Mouse (Mus musculus) adipose tissue, adult 10 weeks (tissue): ENCODE measurements around the gene Ndufs8. TPM values are rescaled to one million over a fixed set of nuclear protein-coding genes. Genes with fewer than 3 reads are reported as not detected.

Experiments
- polyA plus RNA-seq: library from polyadenylated mRNA; stranded (reverse); fragments of 350-450 nt; fragmentation: Illumina TruSeq; extraction: RNeasy Lipid Tissue Mini Kit (QIAGEN cat#74804); gene quantifications from one replicate; pipeline ENCODE4 v1.2.3, GENCODE M21; 2014; ENCODE audit warnings: low read depth, low replicate concordance

Gene Ndufs8
- polyA plus RNA-seq, result 112 TPM

DNA sequence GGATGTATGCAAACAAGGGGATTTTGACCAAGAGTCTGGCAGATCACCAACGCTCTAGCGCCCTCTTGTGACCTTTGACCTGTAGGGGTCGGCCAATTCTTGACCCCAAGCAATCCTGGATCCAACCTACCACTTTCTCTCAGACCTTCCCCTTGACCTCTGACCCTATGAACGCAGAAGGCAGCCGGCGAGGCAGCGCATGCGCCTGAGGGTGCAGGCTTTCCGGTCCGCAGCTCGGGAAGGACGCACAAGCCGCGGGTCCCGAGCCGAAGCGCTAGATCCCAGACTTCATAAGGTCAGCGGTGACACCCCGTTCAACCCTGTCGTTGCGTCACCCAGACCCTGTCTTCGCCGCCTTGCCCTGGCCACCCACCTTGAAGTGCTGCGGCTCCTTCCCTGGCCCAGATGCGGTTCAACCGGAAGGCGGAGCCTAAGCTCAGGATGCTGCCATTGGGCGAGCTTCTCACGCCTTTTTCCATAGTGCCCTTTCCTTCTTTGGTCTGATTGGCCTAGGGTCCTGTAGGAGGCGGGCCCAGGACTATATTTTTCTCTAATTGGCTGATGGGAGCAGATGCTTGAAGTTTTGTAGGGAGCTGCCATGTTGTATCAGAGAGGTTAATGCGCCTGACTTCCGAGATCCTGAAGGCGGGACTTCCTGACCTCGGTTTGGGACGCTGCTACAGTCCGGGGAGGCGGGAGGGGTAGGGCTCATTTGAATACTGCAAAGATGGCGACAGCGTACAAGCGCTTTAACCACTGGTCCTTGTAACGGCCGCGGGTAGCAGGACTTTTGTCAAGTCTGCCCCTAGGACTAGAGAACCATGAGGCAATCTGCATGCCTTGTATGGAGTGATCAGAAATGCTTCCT, at the start of gene Ndufs8:
TSS of gene Ndufs8 (minus strand) at position 438 of the 868 bp plus-strand sequence.

DNA sequence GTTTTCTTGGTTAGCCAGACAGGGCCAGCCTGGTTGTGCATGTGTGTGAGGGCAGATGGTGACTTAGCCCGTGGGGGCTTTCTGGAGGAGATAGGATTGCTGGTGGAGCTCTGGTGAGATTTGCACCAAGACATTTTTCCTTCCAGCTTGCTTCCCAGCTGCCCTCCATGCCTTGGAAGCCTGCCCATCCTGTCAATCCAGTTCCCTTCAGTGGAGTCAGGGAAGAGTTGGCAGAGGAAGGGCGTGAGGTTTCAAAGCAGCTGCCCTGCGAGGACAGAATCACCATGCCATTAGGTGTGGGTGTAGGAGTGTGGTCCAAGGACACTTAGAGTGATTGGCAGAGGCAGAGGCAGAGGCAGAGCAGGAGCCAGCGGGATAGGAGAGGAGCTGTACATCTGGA, 45.9 kb upstream of the Ndufs8 start, which contains the start of gene Aldh3b3:
TSS of gene Aldh3b3 (plus strand) at position 176 of the 400 bp plus-strand sequence.

DNA sequence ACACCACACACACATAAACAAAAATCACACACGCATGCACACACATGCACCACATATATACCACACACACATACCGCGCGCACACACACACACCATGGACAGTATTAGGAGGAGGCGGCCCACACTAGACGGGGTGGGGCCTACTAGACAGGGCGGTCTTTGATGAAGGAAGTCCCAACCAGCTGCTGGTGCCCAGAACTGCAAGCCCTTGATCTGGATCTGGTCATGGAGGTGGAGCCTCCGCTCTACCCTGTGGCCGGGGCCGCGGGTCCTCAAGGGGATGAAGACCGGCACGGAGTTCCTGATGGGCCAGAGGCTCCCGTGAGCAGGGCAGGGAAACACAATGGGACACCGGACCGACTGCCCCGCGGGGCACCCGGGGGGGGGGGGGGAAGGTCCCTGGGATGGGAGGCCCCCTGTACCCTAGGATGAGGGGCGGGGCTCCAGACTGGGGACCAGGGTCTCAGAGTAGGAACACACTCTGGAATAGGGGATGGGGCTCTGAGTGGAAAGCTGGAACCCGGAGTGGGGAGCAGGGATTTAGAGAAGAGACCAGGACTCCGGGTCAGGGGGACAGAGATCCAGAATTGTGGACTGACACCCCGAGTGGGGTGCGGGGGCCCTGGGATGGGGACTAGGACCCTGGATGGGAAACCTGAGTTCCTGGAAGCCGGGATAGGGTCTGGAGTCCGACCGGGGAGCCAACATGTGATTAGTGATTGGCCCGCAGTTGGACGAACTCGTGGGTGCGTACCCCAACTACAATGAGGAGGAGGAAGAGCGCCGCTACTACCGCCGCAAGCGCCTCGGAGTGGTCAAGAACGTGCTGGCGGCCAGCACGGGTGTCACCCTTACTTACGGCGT, 22.7 kb upstream of the Ndufs8 start, which contains the start of gene Unc93b1:
TSS of gene Unc93b1 (plus strand) at position 155 of the 864 bp plus-strand sequence.

DNA sequence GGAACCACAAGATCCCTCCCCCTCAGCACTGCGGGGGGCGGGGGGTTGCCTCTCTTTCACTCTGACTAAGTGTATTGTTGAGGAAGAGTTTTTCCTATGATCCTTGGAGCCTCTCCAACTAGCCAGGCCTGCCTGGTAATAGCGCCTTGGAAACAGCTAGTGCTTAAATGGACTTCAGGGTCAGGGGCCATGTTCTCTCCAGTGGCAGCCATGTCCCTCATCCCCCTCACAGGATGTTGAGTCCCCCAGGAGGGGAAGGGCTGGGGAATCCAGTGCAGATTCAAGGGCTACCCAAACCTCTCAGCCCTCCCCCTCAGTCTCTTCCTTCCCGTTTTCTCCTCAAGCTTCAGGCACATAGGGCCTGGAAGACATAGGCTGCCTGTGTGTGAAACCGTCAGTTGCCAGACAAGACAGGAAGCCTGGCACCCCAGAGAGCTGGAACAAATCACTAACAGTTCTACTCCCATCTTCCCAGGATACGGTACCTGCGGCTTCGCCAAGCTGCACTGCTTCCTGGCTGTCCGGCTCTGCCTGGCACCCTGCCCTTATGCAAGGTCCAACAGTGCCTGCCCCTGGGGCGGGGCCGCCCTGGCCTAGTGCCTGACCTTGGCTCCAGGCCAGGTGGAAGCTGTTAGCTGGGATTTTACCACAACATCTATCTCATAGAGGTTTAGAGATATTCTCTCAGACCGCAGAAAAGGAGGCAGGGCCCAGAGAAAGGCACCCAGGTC, 16.8 kb upstream of the Ndufs8 start, which contains the start of gene Aldh3b1:
TSS of gene Aldh3b1 (minus strand) at position 598 of the 731 bp plus-strand sequence.

DNA sequence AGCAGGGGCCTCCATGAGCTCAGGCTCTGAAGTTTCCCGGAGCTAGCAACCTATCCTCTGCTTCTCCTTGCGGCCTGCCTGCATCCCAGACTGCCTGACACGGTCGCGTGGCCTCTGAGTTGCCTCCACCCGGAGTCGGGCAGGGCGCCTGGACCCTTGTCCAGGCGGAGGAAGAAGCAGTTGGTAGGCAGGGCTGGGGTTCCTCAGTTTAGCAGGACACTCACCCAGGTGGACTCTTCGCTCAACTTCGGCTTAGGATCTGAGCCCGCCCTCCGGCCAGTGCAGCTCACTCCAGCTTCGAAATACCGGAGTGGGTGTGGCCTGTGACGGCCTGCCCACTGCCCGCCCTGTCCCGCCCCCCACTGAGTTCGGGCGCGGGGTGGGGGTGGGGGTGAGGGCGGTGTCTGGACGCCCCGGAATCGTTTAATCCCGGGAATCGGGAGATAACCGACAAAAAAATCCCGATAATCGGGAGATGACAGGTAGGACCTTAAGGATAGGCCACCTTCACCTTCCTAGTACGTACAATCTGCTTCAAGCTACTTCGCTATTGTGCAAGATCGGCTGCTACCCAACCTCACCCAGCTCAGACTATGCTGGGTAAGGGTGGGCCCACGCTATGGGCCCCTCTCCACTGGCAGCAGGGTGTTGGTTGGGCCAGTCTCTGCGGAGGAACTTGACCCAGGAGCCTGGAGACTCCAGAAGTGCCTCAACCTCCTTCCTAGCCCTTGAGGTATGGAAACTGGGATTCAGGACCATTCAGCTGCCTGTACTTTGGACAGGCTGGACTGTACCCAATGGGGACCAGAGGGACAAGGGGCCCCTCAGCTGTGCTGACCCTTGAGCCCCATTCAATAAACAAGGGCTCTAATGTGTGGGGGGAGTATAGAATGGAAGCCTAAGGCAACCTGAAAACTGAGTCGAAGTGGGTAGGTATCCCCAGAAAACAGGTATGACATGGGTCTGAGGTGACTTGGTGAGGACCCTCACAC, 5.5 kb downstream of the Ndufs8 start, which contains the start of gene Tcirg1:
TSS of gene Tcirg1 (minus strand) at position 339 of the 992 bp plus-strand sequence.

Other genes starting within 250 kb of the Ndufs8 start
- gene Lrp5, start 226.2 kb downstream of the Ndufs8 start, polyA plus RNA-seq, result 50.7 TPM
- gene 1810055G02Rik, start 204.5 kb downstream of the Ndufs8 start, polyA plus RNA-seq, result 23.8 TPM
- 34.3 TPM for gene Kmt5b, start 145.4 kb downstream of the Ndufs8 start, polyA plus RNA-seq
- 57.2 TPM for gene Chka, start 61.0 kb downstream of the Ndufs8 start, polyA plus RNA-seq
- 33.4 TPM for gene Tcirg1, start 5.6 kb downstream of the Ndufs8 start, polyA plus RNA-seq
- 8.3 TPM for gene Aldh3b1, start 17.0 kb upstream of the Ndufs8 start, polyA plus RNA-seq
- gene Unc93b1, start 22.4 kb upstream of the Ndufs8 start, polyA plus RNA-seq, result 55.5 TPM
- 0.15 TPM for gene Aldh3b3, start 45.9 kb upstream of the Ndufs8 start, polyA plus RNA-seq
- 10.9 TPM for gene Aldh3b2, start 59.6 kb upstream of the Ndufs8 start, polyA plus RNA-seq
- 32.3 TPM for gene Acy3, start 73.8 kb upstream of the Ndufs8 start, polyA plus RNA-seq
- not detected for gene Tbx10, start 80.0 kb upstream of the Ndufs8 start, polyA plus RNA-seq
- gene Nudt8, start 87.8 kb upstream of the Ndufs8 start, polyA plus RNA-seq, result 25.3 TPM
- gene Gm49405, start 87.9 kb upstream of the Ndufs8 start, polyA plus RNA-seq, result 2.5 TPM
- 3.2 TPM for gene Doc2g, start 90.5 kb upstream of the Ndufs8 start, polyA plus RNA-seq
- gene Ndufv1, start 100.0 kb upstream of the Ndufs8 start, polyA plus RNA-seq, result 124 TPM
- 408 TPM for gene Gstp1, start 125.2 kb upstream of the Ndufs8 start, polyA plus RNA-seq
- gene Gstp2, start 133.2 kb upstream of the Ndufs8 start, polyA plus RNA-seq, result 25.3 TPM
- gene Gstp3, start 146.8 kb upstream of the Ndufs8 start, polyA plus RNA-seq, result 0.71 TPM
- not detected for gene Cabp2, start 168.8 kb upstream of the Ndufs8 start, polyA plus RNA-seq
- 93.4 TPM for gene Cdk2ap2, start 184.4 kb upstream of the Ndufs8 start, polyA plus RNA-seq
- 29.6 TPM for gene Pitpnm1, start 187.2 kb upstream of the Ndufs8 start, polyA plus RNA-seq
- 74.7 TPM for gene Aip, start 213.1 kb upstream of the Ndufs8 start, polyA plus RNA-seq
- gene Gpr152, start 227.0 kb upstream of the Ndufs8 start, polyA plus RNA-seq, result 0.19 TPM
- gene Cabp4, start 231.3 kb upstream of the Ndufs8 start, polyA plus RNA-seq, result 1.1 TPM
- gene Coro1b, start 235.8 kb upstream of the Ndufs8 start, polyA plus RNA-seq, result 169 TPM
- gene Ptprcap, start 240.8 kb upstream of the Ndufs8 start, polyA plus RNA-seq, result 3.3 TPM